Mouse (Mus musculus): ENCODE measurements at regions not wholly inside any gene's neighbourhood (a gene's known extent, or its start where the extent isn't known, plus 50 kb on each side); places are given as distances from the start of the nearest gene placed in this dataset.

GRCm38 (mm10) chr7:36582074-36582473 is 115.8 kb upstream of the Tshz3 start:
- TF ChIP-seq CTCF (IDR thresholded peaks at IDR 0.05; ENCODE audit: low read depth): no peak
- no peak for TF ChIP-seq EP300 (IDR thresholded peaks at IDR 0.05; ENCODE audit: low read depth)

All from liver, embryonic 14.5 days (tissue).